ENCODE assay signal across 21 mouse cellular contexts in genomic region chr6:32533962-32534740, GRCm38 (mm10). TPM values are rescaled to one million over a fixed set of nuclear protein-coding genes. Genes with fewer than 3 reads are reported as not detected.
DNase-seq lines count a peak whose midpoint lies in the region; ATAC-seq and TF ChIP-seq lines count a peak whose summit lies in the region.
"Had no signal": no experiment of that assay in that cellular context is flagged by ENCODE, and none has a peak within 500 bp of the region (broad histone marks: within the 10 kb centered on the region; RNA-seq: fewer than 3 reads in every experiment).

No protein-coding gene starts in this region.

- intact Hi-C loops in heart, postnatal 25 days (cut with DNase I) = no loop called here

- no peak overlapping the region for H3K9ac ChIP-seq in heart, embryonic 13.5 days
- 0 out of 2 replicates have a peak overlapping the region, but pooled peaks have one; percentile 22 for H3K9ac ChIP-seq in liver, embryonic 12.5 days
- no peak overlapping the region for H3K9ac ChIP-seq in stomach, embryonic 15.5 days
- no peak overlapping the region for H3K9ac ChIP-seq in forebrain, postnatal 0 days
- H3K9ac ChIP-seq: limb, embryonic 13.5 days had no signal

- 0 out of 2 replicates have a peak overlapping the region, but pooled peaks have one; percentile 17 for H3K4me2 ChIP-seq in heart, embryonic 13.5 days
- H3K4me2 ChIP-seq in liver, embryonic 12.5 days = peak overlapping the region; percentile 60
- no peak overlapping the region for H3K4me2 ChIP-seq in stomach, embryonic 15.5 days
- no peak overlapping the region for H3K4me2 ChIP-seq in forebrain, postnatal 0 days (ENCODE audit: low read depth)
- H3K4me2 ChIP-seq: limb, embryonic 13.5 days had no signal

- H3K4me3 ChIP-seq in heart, embryonic 13.5 days = no peak overlapping the region
- no peak overlapping the region for H3K4me3 ChIP-seq in liver, embryonic 12.5 days
- H3K4me3 ChIP-seq in stomach, embryonic 15.5 days (replicated peaks) = no peak overlapping the region
- H3K4me3 ChIP-seq in forebrain, postnatal 0 days (ENCODE audit: low read depth, low read length) = no peak overlapping the region
- H3K4me3 ChIP-seq: embryonic facial prominence, embryonic 10.5 days; gastrocnemius, adult 2 months; limb, embryonic 13.5 days; midbrain, embryonic 10.5 days had no signal

- no peak for TF ChIP-seq CTCF in forebrain, postnatal 0 days (IDR thresholded peaks at IDR 0.05; ENCODE audit: low read depth)

- H3K27me3 ChIP-seq in heart, embryonic 13.5 days (replicated peaks) = no peaks in the 10 kb centered on the region
- H3K27me3 ChIP-seq in liver, embryonic 12.5 days (replicated peaks) = peaks cover 20% of the 10 kb centered on the region
- H3K27me3 ChIP-seq in stomach, embryonic 15.5 days (replicated peaks) = no peaks in the 10 kb centered on the region
- no peaks in the 10 kb centered on the region for H3K27me3 ChIP-seq in forebrain, postnatal 0 days (ENCODE audit: insufficient read depth, low read length)
- H3K27me3 ChIP-seq: limb, embryonic 13.5 days had no signal

- no peak for DNase-seq in heart, postnatal 25 days (ENCODE audit: low spot score)
- DNase-seq in c-Kit-positive CD71-positive TER-119-negative erythroid progenitor cells, embryonic 14.5 days (ENCODE audit: low read depth) = peak; percentile 62
- no peak for DNase-seq in kidney, postnatal 36 days
- DNase-seq in forebrain, postnatal 0 days = no peak
- no peak for DNase-seq in neural tube, embryonic 10.5 days (ENCODE audit: extremely low spot score, low spot score)
- DNase-seq: cerebellum, adult 11 months; cerebellum, postnatal 14 days; gastrocnemius, adult 2 months; heart, postnatal 4 days; kidney, adult 2 months; kidney, postnatal 25 days; layer of hippocampus, adult 9-11 months; retina, postnatal 1 day had no signal

- H3K36me3 ChIP-seq in heart, embryonic 13.5 days = peaks cover 8% of the 10 kb centered on the region; the same call in 1 of the 2 replicates
- no peaks in the 10 kb centered on the region for H3K36me3 ChIP-seq in liver, embryonic 12.5 days
- H3K36me3 ChIP-seq in stomach, embryonic 15.5 days = no peaks in the 10 kb centered on the region
- no peaks in the 10 kb centered on the region for H3K36me3 ChIP-seq in forebrain, postnatal 0 days (ENCODE audit: insufficient read depth)
- H3K36me3 ChIP-seq: embryonic facial prominence, embryonic 10.5 days; limb, embryonic 13.5 days; midbrain, embryonic 10.5 days had no signal

- H3K27ac ChIP-seq in heart, embryonic 13.5 days (replicated peaks) = no peak overlapping the region
- H3K27ac ChIP-seq in liver, embryonic 12.5 days = peak overlapping the region; percentile 92
- no peak overlapping the region for H3K27ac ChIP-seq in stomach, embryonic 15.5 days
- no peak overlapping the region for H3K27ac ChIP-seq in forebrain, postnatal 0 days (ENCODE audit: low read depth, low read length)
- H3K27ac ChIP-seq: embryonic facial prominence, embryonic 10.5 days; gastrocnemius, adult 2 months; limb, embryonic 13.5 days; midbrain, embryonic 10.5 days had no signal

- no peaks in the 10 kb centered on the region for H3K9me3 ChIP-seq in heart, embryonic 13.5 days
- no peaks in the 10 kb centered on the region for H3K9me3 ChIP-seq in liver, embryonic 12.5 days (replicated peaks)
- H3K9me3 ChIP-seq in stomach, embryonic 15.5 days = no peaks in the 10 kb centered on the region
- no peaks in the 10 kb centered on the region for H3K9me3 ChIP-seq in forebrain, postnatal 0 days (ENCODE audit: low read length)
- H3K9me3 ChIP-seq: embryonic facial prominence, embryonic 10.5 days; limb, embryonic 13.5 days; midbrain, embryonic 10.5 days had no signal

- WGBS in heart, embryonic 13.5 days = 42% methylated on average over 3 of the region's 3 CpGs
- WGBS in liver, embryonic 12.5 days (ENCODE audit: insufficient replicate concordance) = 29% methylated on average over 3 of the region's 3 CpGs
- WGBS in stomach, embryonic 15.5 days = 69% methylated on average over 3 of the region's 3 CpGs
- WGBS in forebrain, postnatal 0 days = 78% methylated on average over 3 of the region's 3 CpGs

- no peak; the same call in 1 of the 2 replicates for ATAC-seq in heart, embryonic 13.5 days (ENCODE audit: extremely low read depth, insufficient number of reproducible peaks, low FRiP score, low TSS enrichment)
- peak; percentile 98 for ATAC-seq in liver, embryonic 12.5 days
- peak; percentile 87 for ATAC-seq in stomach, embryonic 15.5 days (ENCODE audit: insufficient read depth, low FRiP score, low read depth)
- no peak for ATAC-seq in forebrain, postnatal 0 days
- ATAC-seq: lung, postnatal 0 days had no signal

- H3K4me1 ChIP-seq in heart, embryonic 13.5 days = peaks cover 41% of the 10 kb centered on the region
- peaks cover 31% of the 10 kb centered on the region for H3K4me1 ChIP-seq in liver, embryonic 12.5 days
- no peaks in the 10 kb centered on the region for H3K4me1 ChIP-seq in stomach, embryonic 15.5 days
- H3K4me1 ChIP-seq in forebrain, postnatal 0 days (ENCODE audit: insufficient read depth) = no peaks in the 10 kb centered on the region
- H3K4me1 ChIP-seq: embryonic facial prominence, embryonic 10.5 days; limb, embryonic 13.5 days; midbrain, embryonic 10.5 days had no signal

RNA-seq across cellular contexts. Expression of gene Plxna4, which starts 53.8 kb away (rescaled TPM):
- polyA plus RNA-seq in heart, embryonic 13.5 days (2015; fragmentation: Nextera tagmentation; extraction: Ambion mirVana) = 5.5 TPM in 2 replicates
- 10 to 100 TPM; 12.7 to 14.1 TPM for total RNA-seq in heart, postnatal 25 days (2021)
- 0.78 and 0.79 TPM in 2 replicates for polyA plus RNA-seq in liver, embryonic 12.5 days (2016; fragmentation: Nextera tagmentation; extraction: Ambion mirVana)
- 2.2 and 2.3 TPM in 2 replicates for polyA plus RNA-seq in stomach, embryonic 15.5 days (2015; fragmentation: Nextera tagmentation; extraction: Ambion mirVana)
- total RNA-seq in forebrain, postnatal 0 days (2014; rRNA removed) = 45.5 and 51.5 TPM in 2 replicates
- 9.5 and 12.0 TPM in 2 replicates for polyA plus RNA-seq in forebrain, postnatal 0 days (2015; fragmentation: Nextera tagmentation; extraction: Ambion mirVana)
- total RNA-seq: granulocyte monocyte progenitor cell, adult 5-6 weeks had no signal

Comparison
In these comparisons a context has a peak if more than half of its experiments do, and no peak if none do; other contexts are left out.
1. ATAC-seq: peak in liver, embryonic 12.5 days (single experiment) and stomach, embryonic 15.5 days (single experiment); none in heart, embryonic 13.5 days (single experiment) and forebrain, postnatal 0 days (single experiment).
2. H3K4me2 ChIP-seq: peak in heart, embryonic 13.5 days (single experiment) and liver, embryonic 12.5 days (single experiment); none in stomach, embryonic 15.5 days (single experiment) and forebrain, postnatal 0 days (single experiment).